Mouse (Mus musculus) E14TG2a.4 (cell line): ENCODE measurements at regions not wholly inside any gene's neighbourhood (a gene's known extent, or its start where the extent isn't known, plus 50 kb on each side); places are given as distances from the start of the nearest gene placed in this dataset.

Experiments
- H3K27me3 ChIP-seq: 2 replicates; pipeline ENCODE4 v1.6.1; 2014; ENCODE audit warnings: low read length, control low read depth; ENCODE audit not compliant: insufficient read depth
- H3K36me3 ChIP-seq: 2 replicates; pipeline ENCODE4 v1.6.1; 2014; ENCODE audit warnings: low read length, control low read depth; ENCODE audit not compliant: insufficient read depth
- H3K4me1 ChIP-seq: replicated peaks from 2 replicates; pipeline ENCODE4 v1.6.1; 2014; ENCODE audit warnings: low read depth, low read length, control low read depth
- H3K4me3 ChIP-seq: replicated peaks from 2 replicates; pipeline ENCODE4 v1.5.1; 2014; ENCODE audit warnings: mild to moderate bottlenecking, low read length
- H3K9me3 ChIP-seq: 2 replicates; pipeline ENCODE4 v1.6.1; 2014; ENCODE audit warnings: low read length, control low read depth
- CTCF ChIP-seq: conservative IDR thresholded peaks from 2 replicates; pipeline ENCODE4 v1.5.1; 2014; ENCODE audit warnings: low read length
- NANOG ChIP-seq: IDR thresholded peaks from 2 replicates; pipeline ENCODE4 v1.6.1; 2014; ENCODE audit warnings: borderline replicate concordance, low read length, mixed read lengths
- POU5F1 ChIP-seq: IDR thresholded peaks from 2 replicates; pipeline ENCODE4 v1.6.1; 2014; ENCODE audit warnings: low read length, borderline replicate concordance

DNA sequence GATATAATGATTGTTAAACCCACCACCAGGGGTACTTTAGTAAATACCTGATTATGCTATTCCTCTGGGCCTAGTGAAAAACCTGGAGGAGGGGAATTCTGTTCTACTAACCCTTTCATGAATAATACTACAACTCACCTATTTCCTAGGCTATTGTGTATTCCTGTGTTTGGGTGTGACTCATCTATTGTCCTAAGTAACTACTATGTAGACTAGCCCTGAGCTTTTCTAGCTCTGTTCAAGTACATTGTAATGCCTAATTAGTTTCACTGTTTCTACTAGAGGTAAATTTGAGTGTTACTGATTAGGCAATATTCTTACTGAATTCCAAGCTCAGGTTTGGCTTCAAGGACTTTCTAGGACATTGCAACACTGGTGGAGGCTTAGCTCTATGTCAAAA is 1032.0 kb upstream of the Ppp6c start:
- Histone ChIP-seq H3K9me3 (no peaks in the 10 kb centered on the region), H3K4me1 (no peaks in the 10 kb centered on the region; the same call in 1 of the 2 replicates), H3K4me3 (no peak overlapping the region), H3K27me3 (no peaks in the 10 kb centered on the region), H3K36me3 (no peaks in the 10 kb centered on the region)
- peak; percentile 66; the same call in 1 of the 2 replicates for TF ChIP-seq NANOG
- no peak for TF ChIP-seq POU5F1

GRCm38 (mm10) chr2:40249639-40250332 is 1023.5 kb upstream of the Ppp6c start:
- H3K4me1 ChIP-seq = no peaks in the 10 kb centered on the region
- peaks cover 21% of the 10 kb centered on the region for H3K9me3 ChIP-seq
- H3K27me3 ChIP-seq = no peaks in the 10 kb centered on the region
- TF ChIP-seq POU5F1 (no peak), NANOG (no peak), CTCF (no peak)
- H3K4me3 ChIP-seq = no peak overlapping the region
- H3K36me3 ChIP-seq = no peaks in the 10 kb centered on the region

DNA sequence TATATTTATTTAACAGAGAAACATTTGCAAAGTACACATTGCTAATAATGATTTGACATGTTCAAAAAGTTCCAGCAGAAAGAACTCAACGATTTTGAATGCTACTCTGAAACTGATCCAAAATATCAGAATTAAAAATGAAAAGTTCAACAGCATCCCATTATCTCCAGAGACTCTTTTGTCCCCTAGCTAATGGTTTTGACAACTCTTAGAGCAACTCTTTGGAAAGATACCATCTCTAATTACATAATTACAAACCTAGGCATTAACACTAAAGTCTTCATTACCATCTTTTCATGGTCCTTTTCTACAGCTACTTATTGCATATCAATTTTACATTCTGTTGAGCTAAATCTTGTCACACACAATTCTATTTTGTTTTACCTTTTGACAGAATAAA is 997.5 kb upstream of the Ppp6c start:
- TF ChIP-seq NANOG (no peak), CTCF (no peak), POU5F1 (no peak)
- H3K36me3 ChIP-seq = no peaks in the 10 kb centered on the region
- H3K9me3 ChIP-seq = no peaks in the 10 kb centered on the region
- H3K27me3 ChIP-seq = no peaks in the 10 kb centered on the region
- no peak overlapping the region for H3K4me3 ChIP-seq
- no peaks in the 10 kb centered on the region for H3K4me1 ChIP-seq

- Histone ChIP-seq H3K9me3 (no peaks in the 10 kb centered on the region), H3K4me3 (no peak overlapping the region), H3K36me3 (no peaks in the 10 kb centered on the region), H3K4me1 (no peaks in the 10 kb centered on the region), H3K27me3 (no peaks in the 10 kb centered on the region)
- TF ChIP-seq CTCF (no peak), POU5F1 (no peak), NANOG (no peak)
These were observed 997.0 kb upstream of the Ppp6c start for GRCm38 (mm10) chr2:40223259-40223658.
